Mouse (Mus musculus): Measurements from ENCODE around the gene Cd79b. TPM values are rescaled to one million over a fixed set of nuclear protein-coding genes. Genes with fewer than 3 reads are reported as not detected.
"Not testable (repeated sequence)": the region's sequence is repeated elsewhere in the genome, so short reads cannot be mapped to it uniquely, and the experiment has no call there.

The Cd79b gene
- 1.3 and 1.7 TPM in 2 replicates for polyA plus RNA-seq (2012; rRNA removed)

DNA sequence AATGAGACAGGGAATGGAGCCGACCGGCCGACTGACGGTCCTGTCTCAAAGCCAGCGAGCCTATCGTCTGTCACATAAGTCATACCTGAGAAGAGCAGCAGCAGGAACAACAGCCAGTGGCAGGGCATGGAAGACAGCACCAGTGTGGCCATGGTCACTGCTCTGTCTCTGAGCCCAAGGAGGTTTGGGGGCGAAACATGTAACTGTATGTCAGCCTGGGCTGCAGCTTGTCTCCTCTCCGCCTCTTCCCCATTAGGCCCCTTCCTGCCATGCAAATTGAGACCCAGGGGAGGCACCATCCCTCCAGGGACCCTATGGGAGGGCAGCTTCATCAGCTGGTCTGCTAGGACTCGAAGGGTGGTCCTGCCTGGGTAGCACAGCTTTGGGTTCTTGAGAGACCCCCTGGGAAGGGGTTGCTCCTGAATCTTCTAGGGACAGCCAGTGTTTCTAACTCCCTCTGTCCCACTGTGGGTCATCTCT, at the start of gene Cd79b:
TSS of gene Cd79b (minus strand) at position 430 of the 480 bp plus-strand sequence.
- DNase-seq (ENCODE audit: low spot score): no peak

GRCm38 (mm10) chr11:106359350-106359749, 44.8 kb upstream of the Cd79b start:
- no peak for DNase-seq (ENCODE audit: low spot score)

DNA sequence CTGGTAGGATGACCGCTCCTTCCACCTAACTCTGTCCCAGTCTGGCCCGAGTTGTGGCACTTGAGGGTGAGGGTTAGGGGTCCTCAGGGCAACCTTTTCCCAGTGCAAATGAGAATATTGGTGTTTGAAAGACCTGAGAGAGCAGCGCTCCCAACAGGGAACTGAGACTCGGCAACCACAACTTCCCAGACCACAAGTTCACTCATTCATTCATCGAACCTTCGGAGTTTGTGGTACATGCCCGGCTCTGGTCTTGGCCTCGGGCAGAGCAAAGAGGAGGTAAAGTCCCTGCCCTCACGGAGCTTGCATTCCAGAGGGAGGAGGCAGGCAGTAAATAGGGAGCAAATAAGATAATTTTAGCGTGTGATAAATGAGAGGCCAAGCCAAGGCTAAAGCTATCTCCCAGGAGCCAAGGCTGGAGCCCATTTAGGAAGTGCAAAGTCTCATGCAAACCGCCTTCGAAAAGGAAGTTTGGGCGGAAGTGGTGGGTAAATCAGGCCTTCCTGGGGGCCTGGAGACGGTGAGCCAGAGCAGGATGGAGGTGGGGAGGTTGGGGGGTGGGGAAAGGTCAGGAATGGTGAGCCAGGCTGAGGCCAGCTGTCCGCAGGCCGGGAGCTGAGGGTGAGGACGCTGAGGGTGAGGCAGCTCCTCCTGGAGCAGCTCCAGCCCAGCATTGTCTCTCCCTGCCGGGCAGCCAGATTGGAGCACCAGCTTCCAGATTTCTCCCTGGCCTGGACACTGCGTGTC, 41.0 kb upstream of the Cd79b start:
- no peak for DNase-seq (ENCODE audit: low spot score)

DNA sequence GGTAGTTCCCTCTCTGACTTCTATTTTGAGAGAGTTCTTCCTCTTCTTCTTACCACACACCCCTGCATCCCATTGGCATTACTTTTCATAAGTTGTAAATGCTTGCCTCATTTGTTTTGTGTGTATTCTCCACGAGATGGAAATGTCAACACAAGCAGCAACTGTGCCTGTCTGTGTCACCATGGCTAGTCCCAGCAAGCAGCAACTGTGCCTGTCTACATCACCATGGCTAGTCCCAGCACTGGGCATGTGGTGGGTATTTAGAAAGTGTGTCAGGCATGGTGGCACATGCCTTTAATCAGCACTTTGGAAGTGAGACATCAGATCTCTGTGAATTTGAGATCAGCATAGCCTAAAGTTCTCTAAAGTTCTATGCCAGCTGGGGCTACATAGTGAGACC, 39.6 kb upstream of the Cd79b start:
- DNase-seq (ENCODE audit: low spot score): no peak

DNA sequence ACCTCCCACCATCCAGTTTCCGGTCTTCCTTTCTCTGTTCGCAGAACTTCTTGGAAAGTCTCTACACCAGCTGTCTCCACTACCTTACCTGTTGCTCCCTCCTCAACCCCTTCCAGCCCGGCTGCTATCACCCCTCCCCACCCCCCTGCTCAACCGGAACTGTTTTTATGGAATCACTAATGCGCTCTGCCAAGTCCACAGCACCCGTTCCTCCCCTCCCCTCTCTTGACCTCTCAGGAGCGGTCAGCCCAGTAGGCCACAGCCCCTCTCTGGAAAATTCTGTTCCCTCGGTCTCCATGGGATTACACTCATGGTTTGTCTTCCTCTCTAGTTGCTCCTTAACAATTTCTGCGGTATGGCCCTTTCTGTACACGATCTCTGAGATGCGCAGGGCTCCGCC, 38.6 kb upstream of the Cd79b start, which contains the start of gene Scn4a:
TSS of gene Scn4a (minus strand) at position 101 of the 400 bp plus-strand sequence.
- no peak for DNase-seq (ENCODE audit: low spot score)

DNA sequence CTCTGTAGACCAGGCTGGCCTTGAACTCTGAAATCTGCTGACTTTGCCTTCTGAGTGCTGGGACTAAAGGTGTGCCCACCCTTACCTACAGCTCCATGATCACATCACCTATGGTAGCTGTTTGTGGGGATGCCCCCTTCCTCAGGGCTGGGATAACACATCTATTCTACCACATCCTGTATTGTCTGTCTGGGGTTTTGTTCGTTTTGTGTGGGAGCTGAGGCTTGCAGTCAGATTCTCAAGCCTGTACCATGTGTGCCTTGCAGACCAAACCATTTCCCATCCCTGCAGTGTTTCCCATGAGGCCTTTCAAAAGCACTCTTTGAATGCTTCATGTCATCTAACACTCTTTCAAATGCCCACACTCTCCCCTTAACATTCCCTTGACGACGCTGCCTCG, 37.4 kb upstream of the Cd79b start:
- no peak for DNase-seq (ENCODE audit: low spot score)

- DNase-seq (ENCODE audit: low spot score): no peak
These were observed 36.7 kb upstream of the Cd79b start for GRCm38 (mm10) chr11:106351253-106351652.

DNA sequence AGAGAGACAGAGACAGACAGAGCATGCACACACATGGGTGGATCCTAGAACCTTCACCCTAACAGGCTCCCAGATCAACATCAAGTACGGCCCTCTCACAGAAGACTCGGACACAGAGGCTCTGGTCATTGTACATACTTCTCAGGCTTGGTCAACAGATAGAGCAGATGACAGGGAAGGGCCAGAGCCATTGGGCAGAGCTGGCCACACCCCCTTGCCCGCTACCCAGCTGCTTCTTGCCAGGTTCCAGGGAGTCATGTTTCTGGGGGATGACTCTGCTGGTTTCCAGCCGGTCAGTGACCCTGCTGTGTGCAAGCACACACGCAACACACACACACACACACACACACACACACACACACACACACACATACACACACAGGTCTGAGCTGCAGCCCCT, 36.3 kb upstream of the Cd79b start:
- DNase-seq (ENCODE audit: low spot score): no peak

DNA sequence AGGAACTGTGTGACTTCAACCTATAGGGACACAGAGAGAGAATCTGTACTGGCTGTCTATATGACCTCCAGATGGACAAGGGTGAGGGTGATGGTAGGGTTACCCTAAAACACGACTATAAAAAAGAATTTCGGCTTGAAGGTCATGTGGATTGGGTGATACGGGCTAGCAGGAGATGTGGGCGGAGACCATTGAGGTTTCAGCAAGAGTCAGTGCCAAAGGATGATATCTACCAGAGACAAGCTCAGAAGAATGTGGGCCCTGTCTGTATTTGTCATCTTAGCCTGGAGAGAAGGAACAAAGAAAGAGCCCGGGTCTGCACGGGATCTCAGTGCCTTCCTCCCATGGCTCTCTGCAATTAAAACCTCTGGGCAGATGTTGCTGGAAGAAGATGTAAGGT, 35.2 kb upstream of the Cd79b start:
- no peak for DNase-seq (ENCODE audit: low spot score)

DNA sequence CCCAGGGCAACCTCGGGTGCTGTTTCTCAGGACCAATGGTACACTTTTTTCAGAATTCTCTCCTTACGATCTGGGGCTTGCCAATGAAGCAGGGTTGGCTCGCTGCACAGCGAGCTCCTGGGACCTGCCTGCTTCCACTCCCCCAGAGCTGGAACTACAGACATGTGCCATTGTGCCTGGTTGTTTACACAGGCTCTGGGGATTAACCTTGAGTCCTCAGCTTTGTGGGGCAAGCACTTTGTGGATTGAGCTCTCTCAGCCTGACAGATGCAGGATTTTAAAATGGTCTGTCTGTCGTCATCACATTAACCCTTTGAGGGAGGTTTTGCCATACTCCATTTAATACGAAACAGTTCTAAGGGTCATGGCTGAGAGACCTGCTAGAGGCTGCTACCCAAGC, 30.3 kb upstream of the Cd79b start:
- no peak for DNase-seq (ENCODE audit: low spot score)

DNA sequence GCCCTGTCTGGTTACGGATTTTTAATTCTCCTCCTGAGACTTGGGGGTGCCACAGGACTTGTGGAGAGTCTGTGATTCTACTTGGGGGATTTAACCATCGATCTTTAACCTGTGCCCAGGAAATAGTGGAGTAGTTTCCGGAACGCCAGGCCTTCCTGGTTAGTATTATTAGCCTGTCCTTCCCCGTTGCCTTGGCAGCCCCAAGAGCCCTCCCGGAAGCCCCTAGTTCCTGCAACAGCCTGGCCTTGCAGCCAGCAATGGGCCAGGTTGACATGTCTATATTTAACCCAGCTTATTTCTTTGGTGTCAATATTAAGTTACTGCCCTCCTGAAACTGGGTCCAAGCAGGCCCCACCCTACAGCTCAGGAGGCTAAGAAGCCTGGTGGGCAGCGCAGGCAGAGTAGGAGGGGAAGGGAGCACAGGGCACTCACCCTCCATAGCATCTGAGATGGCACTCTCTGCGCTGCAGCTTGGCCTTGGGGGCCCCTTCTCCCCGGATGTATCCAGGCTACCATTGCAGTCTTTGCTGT, 26.5 kb upstream of the Cd79b start:
- no peak for DNase-seq (ENCODE audit: low spot score)

GRCm38 (mm10) chr11:106339323-106339722, 24.8 kb upstream of the Cd79b start:
- not testable (repeated sequence) for DNase-seq (ENCODE audit: low spot score)

GRCm38 (mm10) chr11:106338870-106339269, 24.3 kb upstream of the Cd79b start:
- no peak for DNase-seq (ENCODE audit: low spot score)

DNA sequence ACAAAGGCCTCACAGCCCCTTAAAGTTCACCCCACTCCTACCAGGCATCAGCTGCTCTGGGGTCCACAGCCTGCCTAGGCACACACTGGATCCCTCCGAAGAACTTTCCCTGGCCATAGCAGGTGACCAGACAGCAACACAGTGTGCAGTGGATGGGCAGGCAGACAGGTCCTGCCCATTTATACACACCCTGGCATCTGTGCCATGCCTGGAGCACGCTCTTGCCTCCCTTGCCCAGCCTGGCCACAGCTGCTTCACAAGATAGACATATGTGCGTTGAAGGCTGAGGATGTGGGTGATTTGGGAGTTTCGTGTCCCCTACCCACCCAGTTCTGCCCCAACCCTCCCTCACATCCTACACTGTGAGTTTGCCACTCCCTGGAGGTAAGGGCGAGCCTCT, 23.5 kb upstream of the Cd79b start:
- no peak for DNase-seq (ENCODE audit: low spot score)

DNA sequence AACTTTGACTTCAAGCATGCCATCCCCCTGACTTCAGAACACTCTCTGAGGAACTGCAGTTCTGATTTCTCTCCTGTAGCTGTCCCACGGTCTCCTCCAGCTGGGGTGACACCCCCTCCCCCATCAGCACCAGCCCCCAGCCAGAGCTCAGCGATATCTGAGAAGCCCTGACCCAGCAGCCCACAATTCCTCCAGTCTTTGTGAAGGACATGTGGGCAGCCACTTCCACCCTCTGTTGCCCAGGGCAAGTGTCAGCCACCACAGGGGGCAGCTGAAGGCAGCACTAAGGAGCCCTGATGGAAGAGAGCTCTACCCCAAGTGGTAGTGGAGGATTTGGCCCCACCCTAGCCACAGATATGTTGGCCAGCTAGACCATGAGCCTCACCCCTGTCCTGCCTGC, 19.5 kb upstream of the Cd79b start:
- no peak for DNase-seq (ENCODE audit: low spot score)

DNA sequence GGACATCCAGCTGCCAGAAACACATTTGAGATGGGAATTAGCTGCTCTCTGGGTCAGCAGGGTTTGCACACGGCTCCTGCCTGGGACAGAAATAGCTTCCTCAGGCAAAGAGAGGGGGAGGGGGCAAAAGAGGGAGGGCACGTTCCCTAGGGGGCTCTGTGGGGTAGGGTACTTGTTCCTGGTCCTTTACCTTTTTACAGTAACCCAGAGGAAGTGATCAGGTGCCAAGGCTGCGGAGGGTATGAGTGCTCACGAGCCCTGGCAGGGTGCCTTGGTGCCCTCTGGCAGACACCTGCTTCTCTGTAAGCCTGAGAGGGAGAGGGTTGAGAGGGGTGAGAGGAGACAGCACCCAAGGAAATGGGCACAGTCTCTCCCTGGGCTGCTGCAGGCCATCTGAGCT, 17.9 kb upstream of the Cd79b start:
- DNase-seq (ENCODE audit: low spot score): no peak

DNA sequence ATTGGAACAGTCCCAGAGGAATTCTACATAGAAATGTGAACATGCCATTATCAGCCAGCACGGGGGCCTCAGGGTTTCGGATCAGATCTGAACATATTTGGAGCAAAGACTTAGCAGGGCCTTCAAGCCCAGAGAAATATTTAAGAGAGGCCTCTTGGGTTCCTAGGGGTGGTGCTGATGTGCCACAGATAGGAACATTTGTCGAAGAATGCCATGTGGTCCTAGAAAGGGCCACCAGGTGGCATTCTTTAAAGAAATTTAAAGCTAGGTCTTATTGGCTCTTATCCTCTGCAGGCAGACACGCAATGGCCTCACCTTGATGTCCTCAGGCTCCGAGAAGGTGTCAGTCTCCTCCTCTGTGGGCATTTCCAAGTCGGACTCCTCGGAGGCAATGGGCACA, 15.1 kb upstream of the Cd79b start:
- DNase-seq (ENCODE audit: low spot score): no peak

DNA sequence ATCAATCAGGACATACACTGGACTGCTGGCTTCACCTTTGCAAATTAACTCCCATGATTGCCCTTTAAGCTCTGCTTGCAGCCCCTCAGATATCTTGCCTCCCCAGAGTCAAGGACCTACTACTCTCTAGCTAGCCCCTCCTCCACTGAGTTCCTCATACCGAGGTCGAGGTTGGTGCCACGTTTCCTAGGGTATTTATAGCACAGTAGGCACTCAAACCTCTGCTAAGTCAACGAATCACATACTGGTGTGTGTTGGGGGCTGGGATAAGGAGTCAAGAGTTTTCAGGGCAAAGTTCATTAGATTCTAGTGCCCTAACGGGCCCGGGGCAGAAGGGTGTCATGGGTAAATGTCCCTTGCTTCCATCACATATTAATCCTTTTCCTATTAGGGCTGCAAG, 14.6 kb upstream of the Cd79b start:
- DNase-seq (ENCODE audit: low spot score): no peak

DNA sequence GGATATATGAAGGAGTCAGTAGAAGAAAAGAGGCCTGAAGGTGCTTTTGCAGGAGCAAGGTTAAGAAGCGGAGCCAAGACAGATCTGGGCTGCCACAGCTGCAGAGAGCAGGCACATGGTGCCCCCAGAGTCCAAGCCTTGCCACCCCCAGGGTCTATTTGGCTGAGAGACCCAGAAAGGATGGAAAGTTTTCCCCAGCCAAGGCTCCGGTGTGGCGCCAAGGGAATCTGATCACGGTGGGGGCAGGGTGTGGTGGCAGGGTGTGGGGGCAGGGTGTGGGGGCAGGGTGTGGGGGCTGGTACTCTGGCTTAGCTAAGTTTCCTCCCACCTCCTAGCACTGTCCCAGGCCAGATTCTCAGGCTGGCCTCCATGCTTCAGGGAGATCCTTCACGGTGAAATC, 14.0 kb upstream of the Cd79b start:
- no peak for DNase-seq (ENCODE audit: low spot score)

DNA sequence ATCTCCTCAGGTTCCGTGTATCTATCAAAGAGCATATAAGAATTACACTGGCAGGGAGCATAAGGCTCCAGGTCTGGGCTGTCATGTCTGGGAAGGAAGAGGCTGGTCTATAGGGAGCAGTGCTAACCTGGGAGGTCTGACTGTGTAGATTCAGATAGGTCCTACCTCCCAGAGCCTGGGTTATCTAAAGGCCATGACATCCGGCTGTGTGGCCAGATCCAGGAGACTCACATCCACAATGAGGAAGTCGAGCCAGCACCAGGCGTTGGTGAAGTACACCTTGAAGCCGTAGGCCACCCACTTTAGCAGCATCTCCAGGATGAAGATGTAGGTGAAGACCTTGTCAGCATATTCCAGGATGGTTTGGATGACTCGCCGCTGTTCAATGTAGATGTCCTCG, 11.9 kb upstream of the Cd79b start:
- no peak for DNase-seq (ENCODE audit: low spot score)

- DNase-seq (ENCODE audit: low spot score): no peak
These were observed 11.1 kb upstream of the Cd79b start for GRCm38 (mm10) chr11:106325566-106326206.

DNA sequence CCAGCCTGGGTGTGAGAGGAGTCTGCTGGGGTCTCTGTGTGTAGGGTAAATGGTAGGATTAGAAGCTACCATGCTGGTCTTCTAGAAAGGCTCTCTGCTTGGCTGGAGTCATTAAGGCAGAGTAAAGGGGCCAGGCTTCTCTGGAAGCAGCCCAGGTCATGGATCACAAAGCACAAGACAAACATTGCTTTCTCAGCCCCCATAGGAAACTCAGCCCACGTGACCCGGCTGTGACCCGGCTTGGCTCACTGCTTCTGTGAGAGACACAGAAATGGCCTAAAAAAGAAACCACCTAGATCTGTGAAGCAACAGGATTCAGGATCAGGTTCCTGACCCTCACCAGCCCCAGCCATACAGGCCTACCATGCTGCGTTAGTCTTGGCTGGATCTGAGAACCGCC, 10.3 kb upstream of the Cd79b start:
- no peak for DNase-seq (ENCODE audit: low spot score)
